Mouse (Mus musculus) liver (tissue): ENCODE results near the gene Slc35b1.

ENCODE experiments used
- DNase-seq: peaks from one replicate; pipeline ENCODE4 v3.0.0-alpha.2; 2020; ENCODE audit warnings: mixed read lengths

Slc35b1 gene

GRCm38 (mm10) chr11:95366280-95366897 lies 18.1 kb upstream of the Slc35b1 start:
- no peak for DNase-seq

DNA sequence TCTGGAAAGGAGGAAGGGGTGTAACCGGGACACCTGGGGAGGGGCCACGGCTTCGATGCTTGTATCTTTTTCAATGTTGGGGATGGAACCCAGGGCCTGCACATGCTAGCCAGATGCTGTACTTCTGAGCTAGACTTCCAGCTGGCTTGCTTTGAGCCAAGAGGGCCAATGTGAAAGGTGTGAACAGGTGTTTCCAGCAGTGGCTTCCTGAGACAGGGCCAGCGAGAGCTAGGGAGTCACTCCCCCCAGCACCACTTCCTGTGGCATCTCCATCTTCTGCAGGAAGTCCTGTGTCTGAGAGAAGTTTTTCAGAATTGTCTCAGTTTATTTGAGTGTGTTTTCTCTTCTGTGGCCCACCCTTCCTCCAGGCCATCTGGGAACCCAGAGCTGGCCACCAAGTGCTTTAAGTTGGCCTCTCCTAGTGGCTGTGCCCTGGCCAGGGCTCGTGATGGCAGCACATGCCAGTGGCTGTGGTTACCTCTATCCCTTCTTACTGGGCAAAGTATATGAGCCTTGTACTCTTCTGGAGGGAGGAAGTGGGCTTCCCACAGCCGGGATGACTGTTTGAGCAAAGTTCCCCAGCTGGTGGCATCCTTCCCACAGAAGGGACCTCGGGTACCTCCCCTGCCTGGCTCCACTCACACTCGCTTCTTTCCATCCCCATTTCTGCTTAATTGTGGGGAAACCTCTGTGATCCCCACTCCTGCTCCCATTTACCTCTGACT lies 17.3 kb upstream of the Slc35b1 start:
- no peak for DNase-seq

DNA sequence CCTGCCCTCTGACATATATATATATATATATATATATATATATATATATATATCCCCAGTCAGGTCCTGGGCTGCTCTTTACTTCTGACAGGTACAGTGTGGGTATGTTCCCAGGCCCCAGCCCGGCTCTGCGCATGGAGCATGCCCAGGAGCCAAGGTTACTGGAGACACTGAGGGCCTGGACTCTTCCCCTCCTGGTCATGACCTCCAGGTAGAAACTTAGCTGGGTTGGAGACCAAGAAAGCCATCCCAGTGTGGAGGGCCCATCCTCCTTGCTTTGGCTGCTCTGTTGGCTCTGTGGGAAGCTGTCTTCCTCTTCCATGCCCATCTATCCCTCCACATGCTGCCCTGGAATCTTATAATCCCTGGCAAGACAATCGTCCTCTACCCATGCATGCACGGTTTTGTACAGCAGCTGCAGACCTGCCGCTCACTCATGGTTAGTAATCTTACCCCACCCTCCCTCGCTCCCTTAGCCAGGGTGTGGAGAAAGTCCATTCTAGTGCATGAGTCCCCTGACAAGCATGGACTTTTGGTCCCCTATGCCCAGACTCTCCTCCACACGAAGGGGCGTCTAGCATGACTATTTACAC lies 16.2 kb upstream of the Slc35b1 start:
- no peak for DNase-seq

DNA sequence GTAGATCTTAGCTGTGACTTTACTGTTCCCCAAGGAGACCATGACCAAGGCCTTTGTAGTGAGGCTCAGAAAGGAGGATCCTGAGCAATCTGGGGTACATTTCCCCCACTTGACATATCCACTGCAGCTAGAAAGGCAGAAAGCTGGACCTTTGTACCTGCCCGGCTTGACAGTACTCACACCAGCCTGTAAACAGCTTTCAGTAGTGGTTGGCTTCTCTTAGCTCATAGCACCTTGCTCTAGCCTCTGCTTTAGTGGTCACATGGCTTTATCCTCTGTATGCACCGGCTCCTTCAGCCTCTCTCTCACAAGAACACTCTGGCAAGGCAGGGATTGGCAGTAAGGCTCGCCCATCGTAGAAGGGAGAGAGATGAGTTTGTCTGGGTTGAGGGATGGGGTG lies 15.6 kb upstream of the Slc35b1 start:
- DNase-seq = no peak

GRCm38 (mm10) chr11:95369964-95370890 lies 14.3 kb upstream of the Slc35b1 start:
- DNase-seq = no peak

- no peak for DNase-seq
Observed at GRCm38 (mm10) chr11:95371182-95371581, 13.3 kb upstream of the Slc35b1 start.

GRCm38 (mm10) chr11:95378926-95379325 lies 5.6 kb upstream of the Slc35b1 start:
- no peak for DNase-seq

DNA sequence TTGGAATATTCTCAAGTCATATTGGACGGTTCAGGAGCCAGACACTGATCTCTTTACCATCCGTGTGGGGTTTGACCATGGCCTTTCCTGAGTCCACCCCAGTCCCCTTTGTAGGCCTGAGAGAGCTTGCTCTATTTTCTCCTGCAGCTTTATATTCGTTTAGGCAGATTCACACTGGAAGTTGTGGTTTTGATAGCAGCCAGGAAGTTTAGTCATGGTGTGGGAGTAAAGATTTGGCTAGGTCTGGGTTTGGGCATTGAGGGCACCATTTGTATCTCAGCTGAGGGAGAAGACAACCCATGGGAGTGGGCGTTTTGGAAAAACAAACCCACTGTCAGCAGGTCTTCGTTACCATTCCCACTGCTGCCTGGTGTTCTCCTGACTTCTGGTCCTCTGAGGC lies 4.9 kb upstream of the Slc35b1 start:
- DNase-seq = no peak

- DNase-seq = no peak
Observed at GRCm38 (mm10) chr11:95380711-95381110, 3.8 kb upstream of the Slc35b1 start.

DNA sequence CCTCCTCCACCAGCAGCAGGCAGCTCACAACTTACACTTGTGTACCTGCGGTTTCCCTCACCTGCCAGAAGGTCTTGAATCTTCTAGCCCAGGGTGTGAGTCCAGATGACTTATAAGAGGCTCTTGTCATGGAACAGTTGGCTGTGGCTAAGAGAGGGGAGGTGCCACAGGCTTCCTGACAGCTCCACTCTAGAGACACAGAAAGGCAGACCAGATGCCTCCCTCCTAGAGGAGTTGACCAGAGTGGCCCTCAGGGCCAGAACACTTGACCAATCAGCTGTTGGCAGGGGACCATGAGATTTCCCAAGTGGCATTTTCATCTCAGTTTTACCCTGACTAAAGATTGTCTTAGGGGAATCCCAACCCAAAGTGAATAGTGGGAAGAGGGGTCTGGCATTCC lies 3.3 kb upstream of the Slc35b1 start:
- DNase-seq = no peak

DNA sequence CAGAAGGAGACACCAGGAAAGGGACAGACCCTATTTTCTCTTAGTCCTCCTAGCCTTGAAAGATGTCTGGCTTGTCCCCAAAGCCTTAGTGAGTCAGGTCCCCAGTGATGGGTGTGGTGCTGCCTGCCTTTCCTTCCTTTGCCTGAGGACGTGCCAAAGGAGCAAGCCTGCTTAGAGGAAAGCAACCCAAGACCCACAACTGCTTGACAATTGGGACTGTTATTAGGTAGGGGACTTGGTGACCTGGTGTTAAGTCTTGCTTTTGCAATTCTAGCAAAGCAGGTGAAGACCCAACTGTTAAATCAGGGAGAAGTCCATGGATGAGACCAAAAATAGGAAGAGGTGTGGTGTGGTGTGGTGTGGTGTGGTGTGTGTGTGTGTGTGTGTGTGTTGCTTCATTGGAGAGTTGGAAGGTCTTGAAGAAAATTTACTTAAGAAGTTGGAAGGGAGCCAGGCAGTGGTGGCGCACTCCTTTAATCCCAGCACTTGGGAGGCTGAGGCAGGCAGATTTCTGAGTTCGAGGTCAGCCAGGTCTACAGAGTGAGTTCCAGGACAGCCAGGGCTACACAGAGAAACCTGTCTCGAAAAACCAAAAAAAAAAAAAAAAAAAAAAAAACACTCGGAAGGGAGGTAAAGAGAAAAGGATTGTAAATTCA lies 1.0 kb upstream of the Slc35b1 start:
- DNase-seq = no peak

DNA sequence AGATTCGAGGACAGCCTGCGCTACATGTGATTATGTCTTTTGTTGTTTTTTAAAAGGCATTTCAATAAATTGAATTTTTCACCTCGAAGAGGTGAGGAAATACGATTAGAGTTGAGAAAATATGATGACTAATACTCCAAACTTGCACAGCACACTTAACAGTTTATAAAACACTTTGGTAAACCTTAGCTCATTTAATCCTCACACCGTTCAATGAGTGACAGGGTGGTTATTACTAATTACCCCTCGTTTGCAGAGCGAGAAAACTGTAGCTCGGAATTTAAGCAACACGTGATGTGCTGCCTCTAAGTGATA lies 531 bp upstream of the Slc35b1 start:
- no peak for DNase-seq

DNA sequence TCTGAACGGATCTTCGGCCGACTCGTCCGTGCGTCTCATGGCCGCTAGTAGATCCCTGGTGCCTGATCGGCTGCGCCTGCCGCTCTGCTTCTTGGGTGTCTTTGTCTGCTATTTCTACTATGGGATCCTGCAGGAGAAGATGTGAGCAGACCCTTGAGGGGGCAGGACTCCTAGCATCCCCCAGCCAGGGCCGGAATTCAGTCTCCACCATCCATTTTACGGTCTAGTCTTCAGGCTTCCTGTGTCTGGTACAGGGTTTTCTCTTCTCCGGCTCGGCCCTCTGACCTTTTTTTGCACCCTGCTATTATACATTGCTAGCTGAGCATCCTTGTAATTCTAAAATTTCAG lies 455 bp downstream of the Slc35b1 start:
- no peak for DNase-seq

GRCm38 (mm10) chr11:95387354-95387753 lies 2.9 kb downstream of the Slc35b1 start:
- no peak for DNase-seq

DNA sequence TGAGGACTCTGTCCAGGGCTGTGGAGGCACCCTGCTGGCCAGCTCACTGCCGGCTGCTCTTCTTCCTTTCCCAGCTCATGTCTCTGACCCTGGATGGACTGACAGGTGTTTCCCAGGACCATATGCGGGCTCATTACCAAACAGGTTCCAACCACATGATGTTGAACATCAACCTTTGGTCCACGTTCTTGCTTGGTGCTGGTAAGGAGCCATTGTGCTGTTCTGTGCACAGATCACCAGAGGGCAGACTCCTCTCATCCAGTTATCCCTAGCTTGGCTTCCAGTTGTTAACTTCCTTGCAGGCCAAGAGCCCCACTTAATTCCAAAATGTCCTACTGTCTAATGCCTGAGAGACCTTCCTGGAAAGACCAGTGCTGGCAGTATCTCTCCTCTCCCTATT lies 4.5 kb downstream of the Slc35b1 start:
- no peak for DNase-seq

DNA sequence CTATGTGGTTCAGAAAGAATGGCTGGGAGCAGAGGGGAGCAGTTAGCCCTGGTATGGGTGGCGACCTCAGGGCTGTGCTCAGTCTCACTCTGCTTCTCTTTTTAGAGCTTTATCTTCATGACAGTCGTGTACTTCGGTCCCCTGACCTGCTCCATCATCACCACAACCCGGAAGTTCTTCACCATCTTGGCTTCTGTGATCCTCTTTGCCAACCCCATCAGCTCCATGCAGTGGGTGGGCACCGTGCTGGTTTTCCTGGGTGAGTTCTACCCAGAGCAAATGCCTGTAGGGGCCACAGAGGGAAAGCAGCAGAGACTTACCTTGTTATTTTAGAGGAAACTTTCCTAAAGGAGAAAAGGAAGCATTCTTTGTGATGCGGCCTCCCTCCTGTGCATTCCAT lies 5.9 kb downstream of the Slc35b1 start:
- no peak for DNase-seq

DNA sequence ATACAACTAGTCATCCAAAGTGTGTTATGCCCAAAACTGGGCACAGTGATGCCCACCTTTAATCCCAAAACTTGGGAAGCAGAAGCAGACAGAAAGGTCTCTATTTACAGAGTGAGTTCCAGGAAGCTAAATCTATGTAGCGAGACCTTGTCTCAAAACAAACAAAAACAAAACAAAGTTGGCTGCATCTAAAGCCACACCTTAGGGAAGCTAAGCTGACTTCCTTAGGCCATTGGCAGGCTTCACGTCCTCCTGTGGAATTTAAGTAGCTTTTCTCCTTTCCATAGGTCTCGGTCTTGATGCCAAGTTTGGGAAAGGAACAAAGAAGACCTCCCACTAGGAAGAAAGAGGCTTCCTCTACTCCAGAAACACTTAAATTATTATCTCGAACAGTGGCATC lies 6.7 kb downstream of the Slc35b1 start:
- DNase-seq = no peak

- no peak for DNase-seq
Observed at GRCm38 (mm10) chr11:95391743-95392142, 7.3 kb downstream of the Slc35b1 start.

- DNase-seq = no peak
Observed at GRCm38 (mm10) chr11:95392223-95392667, 7.8 kb downstream of the Slc35b1 start.

- no peak for DNase-seq
Observed at GRCm38 (mm10) chr11:95392708-95393499, 8.4 kb downstream of the Slc35b1 start.

GRCm38 (mm10) chr11:95393500-95393816 lies 9.0 kb downstream of the Slc35b1 start:
- no peak for DNase-seq

- no peak for DNase-seq
Observed at GRCm38 (mm10) chr11:95394112-95394511, 9.6 kb downstream of the Slc35b1 start.
